9 mouse cellular contexts compared by ENCODE assay signal in genomic region chr12:107927961-107928431, GRCm38 (mm10).
DNase-seq lines count a peak whose midpoint lies in the region; ATAC-seq and TF ChIP-seq lines count a peak whose summit lies in the region.
"Had no signal": no experiment of that assay in that cellular context is flagged by ENCODE, and none has a peak within 500 bp of the region (broad histone marks: within the 10 kb centered on the region; RNA-seq: fewer than 3 reads in every experiment).

No protein-coding gene starts in this region.

- peaks cover 6% of the 10 kb centered on the region; the same call in 1 of the 2 replicates for H3K27me3 ChIP-seq in heart, embryonic 13.5 days (replicated peaks)
- H3K27me3 ChIP-seq in hindbrain, embryonic 13.5 days: 0 out of 2 replicates have a peak, but pooled peaks cover 3% of the 10 kb centered on the region
- no peaks in the 10 kb centered on the region for H3K27me3 ChIP-seq in midbrain, embryonic 14.5 days (ENCODE audit: control insufficient read depth, insufficient read depth, low read length)
- no peaks in the 10 kb centered on the region for H3K27me3 ChIP-seq in intestine, postnatal 0 days (replicated peaks; ENCODE audit: control insufficient read depth, insufficient read depth, low read length)
- H3K27me3 ChIP-seq: liver, embryonic 13.5 days had no signal

- peak overlapping the region; percentile 13 for H3K27ac ChIP-seq in heart, embryonic 13.5 days (replicated peaks)
- peak overlapping the region; percentile 88 for H3K27ac ChIP-seq in hindbrain, embryonic 13.5 days
- H3K27ac ChIP-seq in midbrain, embryonic 14.5 days (replicated peaks; ENCODE audit: low read depth, low read length): peak overlapping the region; percentile 77
- H3K27ac ChIP-seq in intestine, postnatal 0 days (ENCODE audit: low read depth, low read length): no peak overlapping the region
- H3K27ac ChIP-seq: liver, embryonic 13.5 days had no signal

- H3K36me3 ChIP-seq in heart, embryonic 13.5 days: no peaks in the 10 kb centered on the region
- H3K36me3 ChIP-seq in hindbrain, embryonic 13.5 days: no peaks in the 10 kb centered on the region
- no peaks in the 10 kb centered on the region for H3K36me3 ChIP-seq in midbrain, embryonic 14.5 days (ENCODE audit: control insufficient read depth, insufficient read depth, low read length)
- H3K36me3 ChIP-seq in intestine, postnatal 0 days (ENCODE audit: control insufficient read depth, insufficient read depth): no peaks in the 10 kb centered on the region
- H3K36me3 ChIP-seq: liver, embryonic 13.5 days had no signal

- ATAC-seq in heart, embryonic 13.5 days (ENCODE audit: extremely low read depth, insufficient number of reproducible peaks, low FRiP score, low TSS enrichment): no peak
- ATAC-seq in hindbrain, embryonic 13.5 days (ENCODE audit: low FRiP score): peak; percentile 70
- peak; percentile 74 for ATAC-seq in midbrain, embryonic 14.5 days (ENCODE audit: low FRiP score, low TSS enrichment)
- ATAC-seq in intestine, postnatal 0 days: no peak
- no peak for ATAC-seq in megakaryocyte, adult 5-6 weeks (ENCODE audit: poor library complexity, severe bottlenecking)

- peaks cover 78% of the 10 kb centered on the region for H3K4me1 ChIP-seq in heart, embryonic 13.5 days
- peaks cover 93% of the 10 kb centered on the region for H3K4me1 ChIP-seq in hindbrain, embryonic 13.5 days (replicated peaks)
- H3K4me1 ChIP-seq in midbrain, embryonic 14.5 days (ENCODE audit: control insufficient read depth, insufficient read depth, low read length): peaks cover 58% of the 10 kb centered on the region
- H3K4me1 ChIP-seq in intestine, postnatal 0 days (replicated peaks; ENCODE audit: control insufficient read depth, insufficient read depth, low read length): no peaks in the 10 kb centered on the region
- H3K4me1 ChIP-seq: liver, embryonic 13.5 days had no signal

- intact Hi-C loops in heart, postnatal 14 days (cut with DNase I): no loop called here

- H3K9me3 ChIP-seq in heart, embryonic 13.5 days: no peaks in the 10 kb centered on the region
- H3K9me3 ChIP-seq in hindbrain, embryonic 13.5 days: no peaks in the 10 kb centered on the region
- no peaks in the 10 kb centered on the region for H3K9me3 ChIP-seq in midbrain, embryonic 14.5 days (ENCODE audit: control insufficient read depth, low read length)
- no peaks in the 10 kb centered on the region for H3K9me3 ChIP-seq in intestine, postnatal 0 days (ENCODE audit: control insufficient read depth)
- H3K9me3 ChIP-seq: liver, embryonic 13.5 days had no signal

- no peak for TF ChIP-seq CTCF in intestine, postnatal 0 days (IDR thresholded peaks at IDR 0.05; ENCODE audit: low read depth)

- H3K9ac ChIP-seq in heart, embryonic 13.5 days: peak overlapping the region; percentile 63
- H3K9ac ChIP-seq in hindbrain, embryonic 13.5 days: peak overlapping the region; percentile 63
- peak overlapping the region; percentile 9; the same call in 1 of the 2 replicates for H3K9ac ChIP-seq in midbrain, embryonic 14.5 days (replicated peaks; ENCODE audit: low read length)
- no peak overlapping the region for H3K9ac ChIP-seq in intestine, postnatal 0 days (ENCODE audit: low read depth, low read length)
- H3K9ac ChIP-seq: liver, embryonic 13.5 days had no signal

- peak overlapping the region; percentile 16; the same call in 1 of the 2 replicates for H3K4me3 ChIP-seq in heart, embryonic 13.5 days
- peak overlapping the region; percentile 22 for H3K4me3 ChIP-seq in hindbrain, embryonic 13.5 days
- peak overlapping the region; percentile 10 for H3K4me3 ChIP-seq in midbrain, embryonic 14.5 days (replicated peaks; ENCODE audit: low read depth, low read length)
- no peak overlapping the region for H3K4me3 ChIP-seq in intestine, postnatal 0 days (ENCODE audit: low read depth, low read length)
- H3K4me3 ChIP-seq: liver, embryonic 13.5 days had no signal

- no peak for DNase-seq in heart, postnatal 14 days
- peak; percentile 85 for DNase-seq in T-cell, adult 2 months (ENCODE audit: low spot score)
- peak; percentile 70 for DNase-seq in midbrain, embryonic 14.5 days
- no peak for DNase-seq in cerebellum, postnatal 4 days (ENCODE audit: low spot score in 2 of 2)
- DNase-seq: liver, embryonic 13.5 days had no signal

- peak overlapping the region; percentile 51 for H3K4me2 ChIP-seq in heart, embryonic 13.5 days
- H3K4me2 ChIP-seq in hindbrain, embryonic 13.5 days: peak overlapping the region; percentile 51
- H3K4me2 ChIP-seq in midbrain, embryonic 14.5 days (ENCODE audit: low read length): peak overlapping the region; percentile 50
- H3K4me2 ChIP-seq in intestine, postnatal 0 days (replicated peaks; ENCODE audit: low read depth): no peak overlapping the region
- H3K4me2 ChIP-seq: liver, embryonic 13.5 days had no signal

- WGBS in heart, embryonic 13.5 days: 42% methylated on average over 10 of the region's 10 CpGs
- 25% methylated on average over 10 of the region's 10 CpGs for WGBS in hindbrain, embryonic 13.5 days
- 20% methylated on average over 10 of the region's 10 CpGs for WGBS in midbrain, embryonic 14.5 days
- WGBS in intestine, postnatal 0 days: 71% methylated on average over 10 of the region's 10 CpGs

Comparison
In these comparisons a context has a peak if more than half of its experiments do, and no peak if none do; other contexts are left out.
1. ATAC-seq: peak in hindbrain, embryonic 13.5 days (single experiment) and midbrain, embryonic 14.5 days (single experiment); none in heart, embryonic 13.5 days (single experiment), intestine, postnatal 0 days (single experiment) and megakaryocyte, adult 5-6 weeks (single experiment).
2. DNase-seq: peak in T-cell, adult 2 months (single experiment) and midbrain, embryonic 14.5 days (single experiment); none in heart, postnatal 14 days (0 of 2) and cerebellum, postnatal 4 days (0 of 2).